Mouse (Mus musculus) E14TG2a.4 (cell line): ENCODE measurements around the gene Slamf6.

Experiments used
- CTCF ChIP-seq: conservative IDR thresholded peaks from 2 replicates; pipeline ENCODE4 v1.5.1; 2014; ENCODE audit warnings: low read length
- NANOG ChIP-seq: IDR thresholded peaks from 2 replicates; pipeline ENCODE4 v1.6.1; 2014; ENCODE audit warnings: borderline replicate concordance, low read length, mixed read lengths

GRCm38 (mm10) chr1:171948161-171948945, 31.0 kb downstream of the Slamf6 start:
- no peak for TF ChIP-seq CTCF
- TF ChIP-seq NANOG, result no peak
